Mouse (Mus musculus) frontal cortex, adult 2 months (tissue): ENCODE data around the gene Pamr1. TPM values are rescaled to one million over a fixed set of nuclear protein-coding genes. Genes with fewer than 3 reads are reported as not detected.

ENCODE experiments used
- DNase-seq, 2 experiments: peaks; one replicate each; pipeline ENCODE4 v3.0.0; 2022; ENCODE audit warnings: low spot score in 1 of 2; ENCODE audit errors: extremely low spot score in 1 of 2
- polyA plus RNA-seq: library from polyadenylated mRNA; depleted of rRNA; stranded (reverse); fragments of >200 nt; gene quantifications from 2 replicates; pipeline ENCODE4 v1.2.3, GENCODE M21; 2012

The Pamr1 gene
- polyA plus RNA-seq, 1 experiment: 31.8 TPM

- DNase-seq: peak in 1 of 2 experiments; percentile 70
Measured at GRCm38 (mm10) chr2:102658163-102658660, 108.4 kb downstream of the Pamr1 start, which contains the start of gene Slc1a2. Gene Slc1a2 (plus strand): TSS chr2:102658659.

GRCm38 (mm10) chr2:102658661-102659520, 109.1 kb downstream of the Pamr1 start:
- peak in 1 of 2 experiments; percentile 76 for DNase-seq

- no peak for DNase-seq
Measured at GRCm38 (mm10) chr2:102659521-102659830, 109.7 kb downstream of the Pamr1 start.

GRCm38 (mm10) chr2:102661052-102661451, 111.2 kb downstream of the Pamr1 start:
- DNase-seq: no peak

- no peak for DNase-seq
Measured at GRCm38 (mm10) chr2:102662911-102663310, 113.1 kb downstream of the Pamr1 start.

GRCm38 (mm10) chr2:102663339-102663738, 113.5 kb downstream of the Pamr1 start:
- no peak for DNase-seq

- DNase-seq: no peak
Measured at GRCm38 (mm10) chr2:102663865-102664264, 114.1 kb downstream of the Pamr1 start.

- DNase-seq: no peak
Measured at GRCm38 (mm10) chr2:102667981-102668380, 118.2 kb downstream of the Pamr1 start.

GRCm38 (mm10) chr2:102669580-102669979, 119.8 kb downstream of the Pamr1 start:
- DNase-seq: no peak

GRCm38 (mm10) chr2:102674582-102674981, 124.8 kb downstream of the Pamr1 start:
- DNase-seq: no peak

- peak in 1 of 2 experiments; percentile 81 for DNase-seq
Measured at GRCm38 (mm10) chr2:102675275-102675674, 125.5 kb downstream of the Pamr1 start.

- no peak for DNase-seq
Measured at GRCm38 (mm10) chr2:102676716-102677312, 127.0 kb downstream of the Pamr1 start.

GRCm38 (mm10) chr2:102677400-102677799, 127.6 kb downstream of the Pamr1 start:
- DNase-seq: no peak

- DNase-seq: no peak
Measured at GRCm38 (mm10) chr2:102681351-102681750, 131.5 kb downstream of the Pamr1 start.

GRCm38 (mm10) chr2:102682168-102682567, 132.4 kb downstream of the Pamr1 start:
- DNase-seq: no peak

- DNase-seq: no peak
Measured at GRCm38 (mm10) chr2:102685371-102686107, 135.7 kb downstream of the Pamr1 start.

GRCm38 (mm10) chr2:102686108-102686450, 136.3 kb downstream of the Pamr1 start:
- DNase-seq: no peak
